Mouse (Mus musculus): ENCODE measurements around the gene Shroom4. TPM values are rescaled to one million over a fixed set of nuclear protein-coding genes. Genes with fewer than 3 reads are reported as not detected.
"Not testable (repeated sequence)": the region's sequence is repeated elsewhere in the genome, so short reads cannot be mapped to it uniquely, and the experiment has no call there.

The Shroom4 gene
- polyA plus RNA-seq, 1 experiment from 2014 or later, result 2.8 TPM

GRCm38 (mm10) chrX:6469251-6469650 is 69.6 kb downstream of the Shroom4 start:
- ATAC-seq (replicated peaks; ENCODE audit: low FRiP score); H3K9me3 ChIP-seq (ENCODE audit: control insufficient read depth, low read length); H3K9ac ChIP-seq (ENCODE audit: low read depth, low read length); H3K27me3 ChIP-seq (replicated peaks; ENCODE audit: control insufficient read depth, insufficient read depth, low read length); H3K27ac ChIP-seq (ENCODE audit: low read depth, low read length); H3K36me3 ChIP-seq (ENCODE audit: control insufficient read depth, insufficient read depth, low read length); DNase-seq (ENCODE audit: low spot score); H3K4me1 ChIP-seq (replicated peaks; ENCODE audit: control insufficient read depth, insufficient read depth, low read length); H3K4me3 ChIP-seq (ENCODE audit: low read depth, low read length); H3K4me2 ChIP-seq: not testable (repeated sequence)
- WGBS, result no CpG with 5 or more reads among the region's 1 CpGs

GRCm38 (mm10) chrX:6472563-6472962 is 72.9 kb downstream of the Shroom4 start:
- H3K36me3 ChIP-seq (ENCODE audit: control insufficient read depth, insufficient read depth, low read length); H3K4me1 ChIP-seq (replicated peaks; ENCODE audit: control insufficient read depth, insufficient read depth, low read length); ATAC-seq (replicated peaks; ENCODE audit: low FRiP score): not testable (repeated sequence)

GRCm38 (mm10) chrX:6475177-6475576 is 75.5 kb downstream of the Shroom4 start:
- Histone ChIP-seq H3K27me3 (replicated peaks; ENCODE audit: control insufficient read depth, insufficient read depth, low read length) (no peaks in the 10 kb centered on the region), H3K9me3 (ENCODE audit: control insufficient read depth, low read length) (no peaks in the 10 kb centered on the region), H3K9ac (ENCODE audit: low read depth, low read length) (no peak overlapping the region), H3K4me2 (no peak overlapping the region), H3K4me3 (ENCODE audit: low read depth, low read length) (no peak overlapping the region), H3K4me1 (replicated peaks; ENCODE audit: control insufficient read depth, insufficient read depth, low read length) (no peaks in the 10 kb centered on the region), H3K27ac (ENCODE audit: low read depth, low read length) (no peak overlapping the region), H3K36me3 (ENCODE audit: control insufficient read depth, insufficient read depth, low read length) (no peaks in the 10 kb centered on the region)
- ATAC-seq (replicated peaks; ENCODE audit: low FRiP score), result no peak
- 23% methylated on average over 1 of the region's 1 CpGs for WGBS
- no peak for DNase-seq (ENCODE audit: low spot score)

More at GRCm38 (mm10) chrX:6472563-6472962, 72.9 kb downstream of the Shroom4 start:
- H3K4me2 ChIP-seq; H3K9me3 ChIP-seq (ENCODE audit: control insufficient read depth, low read length); H3K27me3 ChIP-seq (replicated peaks; ENCODE audit: control insufficient read depth, insufficient read depth, low read length); H3K4me3 ChIP-seq (ENCODE audit: low read depth, low read length); H3K9ac ChIP-seq (ENCODE audit: low read depth, low read length); DNase-seq (ENCODE audit: low spot score); H3K27ac ChIP-seq (ENCODE audit: low read depth, low read length): not testable (repeated sequence)
- whole genome bisulfite sequencing, result no CpG with 5 or more reads among the region's 1 CpGs

- no peaks in the 10 kb centered on the region for H3K4me1 ChIP-seq (replicated peaks; ENCODE audit: control insufficient read depth, insufficient read depth, low read length)
- DNase-seq (ENCODE audit: low spot score) (no peak), ATAC-seq (replicated peaks; ENCODE audit: low FRiP score) (no peak)
- H3K4me3 ChIP-seq (ENCODE audit: low read depth, low read length), result no peak overlapping the region
- H3K27me3 ChIP-seq (replicated peaks; ENCODE audit: control insufficient read depth, insufficient read depth, low read length), result no peaks in the 10 kb centered on the region
- no peaks in the 10 kb centered on the region for H3K36me3 ChIP-seq (ENCODE audit: control insufficient read depth, insufficient read depth, low read length)
- H3K9ac ChIP-seq (ENCODE audit: low read depth, low read length), result no peak overlapping the region
- no peak overlapping the region for H3K27ac ChIP-seq (ENCODE audit: low read depth, low read length)
- 74% methylated on average over 4 of the region's 4 CpGs for WGBS
- no peaks in the 10 kb centered on the region for H3K9me3 ChIP-seq (ENCODE audit: control insufficient read depth, low read length)
- no peak overlapping the region for H3K4me2 ChIP-seq
Observed at GRCm38 (mm10) chrX:6482268-6482667, 82.6 kb downstream of the Shroom4 start.

GRCm38 (mm10) chrX:6483817-6484216 is 84.2 kb downstream of the Shroom4 start:
- no peak overlapping the region for H3K27ac ChIP-seq (ENCODE audit: low read depth, low read length)
- 50% methylated on average over 8 of the region's 8 CpGs for WGBS
- H3K4me3 ChIP-seq (ENCODE audit: low read depth, low read length), result no peak overlapping the region
- H3K9me3 ChIP-seq (ENCODE audit: control insufficient read depth, low read length), result no peaks in the 10 kb centered on the region
- no peaks in the 10 kb centered on the region for H3K27me3 ChIP-seq (replicated peaks; ENCODE audit: control insufficient read depth, insufficient read depth, low read length)
- H3K9ac ChIP-seq (ENCODE audit: low read depth, low read length), result no peak overlapping the region
- no peaks in the 10 kb centered on the region for H3K4me1 ChIP-seq (replicated peaks; ENCODE audit: control insufficient read depth, insufficient read depth, low read length)
- H3K36me3 ChIP-seq (ENCODE audit: control insufficient read depth, insufficient read depth, low read length), result no peaks in the 10 kb centered on the region
- H3K4me2 ChIP-seq, result no peak overlapping the region
- ATAC-seq (replicated peaks; ENCODE audit: low FRiP score) (no peak), DNase-seq (ENCODE audit: low spot score) (no peak)

- ATAC-seq (replicated peaks; ENCODE audit: low FRiP score) (no peak), DNase-seq (ENCODE audit: low spot score) (no peak)
- H3K36me3 ChIP-seq (ENCODE audit: control insufficient read depth, insufficient read depth, low read length), result no peaks in the 10 kb centered on the region
- no peaks in the 10 kb centered on the region for H3K9me3 ChIP-seq (ENCODE audit: control insufficient read depth, low read length)
- H3K27ac ChIP-seq (ENCODE audit: low read depth, low read length), result no peak overlapping the region
- H3K4me1 ChIP-seq (replicated peaks; ENCODE audit: control insufficient read depth, insufficient read depth, low read length), result no peaks in the 10 kb centered on the region
- no peak overlapping the region for H3K4me3 ChIP-seq (ENCODE audit: low read depth, low read length)
- 75% methylated on average over 4 of the region's 4 CpGs for WGBS
- H3K9ac ChIP-seq (ENCODE audit: low read depth, low read length), result no peak overlapping the region
- no peak overlapping the region for H3K4me2 ChIP-seq
- H3K27me3 ChIP-seq (replicated peaks; ENCODE audit: control insufficient read depth, insufficient read depth, low read length), result no peaks in the 10 kb centered on the region
Observed at GRCm38 (mm10) chrX:6490433-6490832, 90.8 kb downstream of the Shroom4 start.

GRCm38 (mm10) chrX:6495456-6495855 is 95.8 kb downstream of the Shroom4 start:
- no peak overlapping the region for H3K27ac ChIP-seq (ENCODE audit: low read depth, low read length)
- H3K4me2 ChIP-seq, result no peak overlapping the region
- no peaks in the 10 kb centered on the region for H3K27me3 ChIP-seq (replicated peaks; ENCODE audit: control insufficient read depth, insufficient read depth, low read length)
- no peak for ATAC-seq (replicated peaks; ENCODE audit: low FRiP score)
- H3K9me3 ChIP-seq (ENCODE audit: control insufficient read depth, low read length), result no peaks in the 10 kb centered on the region
- H3K4me3 ChIP-seq (ENCODE audit: low read depth, low read length), result no peak overlapping the region
- no peak for DNase-seq (ENCODE audit: low spot score)
- H3K4me1 ChIP-seq (replicated peaks; ENCODE audit: control insufficient read depth, insufficient read depth, low read length), result no peaks in the 10 kb centered on the region
- H3K9ac ChIP-seq (ENCODE audit: low read depth, low read length), result no peak overlapping the region
- H3K36me3 ChIP-seq (ENCODE audit: control insufficient read depth, insufficient read depth, low read length), result no peaks in the 10 kb centered on the region

- no peaks in the 10 kb centered on the region for H3K36me3 ChIP-seq (ENCODE audit: control insufficient read depth, insufficient read depth, low read length)
- DNase-seq (ENCODE audit: low spot score), result no peak
- no peak overlapping the region for H3K4me3 ChIP-seq (ENCODE audit: low read depth, low read length)
Observed at GRCm38 (mm10) chrX:6496374-6496773, 96.7 kb downstream of the Shroom4 start.

GRCm38 (mm10) chrX:6501850-6502249 is 102.2 kb downstream of the Shroom4 start:
- 73% methylated on average over 1 of the region's 1 CpGs for WGBS
- H3K27ac ChIP-seq (ENCODE audit: low read depth, low read length), result no peak overlapping the region
- no peaks in the 10 kb centered on the region for H3K27me3 ChIP-seq (replicated peaks; ENCODE audit: control insufficient read depth, insufficient read depth, low read length)
- H3K4me3 ChIP-seq (ENCODE audit: low read depth, low read length), result no peak overlapping the region
- DNase-seq (ENCODE audit: low spot score) (no peak), ATAC-seq (replicated peaks; ENCODE audit: low FRiP score) (no peak)
- H3K4me1 ChIP-seq (replicated peaks; ENCODE audit: control insufficient read depth, insufficient read depth, low read length), result no peaks in the 10 kb centered on the region
- H3K4me2 ChIP-seq, result no peak overlapping the region
- H3K9me3 ChIP-seq (ENCODE audit: control insufficient read depth, low read length), result no peaks in the 10 kb centered on the region
- H3K9ac ChIP-seq (ENCODE audit: low read depth, low read length), result no peak overlapping the region
- no peaks in the 10 kb centered on the region for H3K36me3 ChIP-seq (ENCODE audit: control insufficient read depth, insufficient read depth, low read length)

More at GRCm38 (mm10) chrX:6496374-6496773, 96.7 kb downstream of the Shroom4 start:
- H3K27ac ChIP-seq (ENCODE audit: low read depth, low read length), result no peak overlapping the region
- no peak overlapping the region for H3K9ac ChIP-seq (ENCODE audit: low read depth, low read length)
- H3K4me1 ChIP-seq (replicated peaks; ENCODE audit: control insufficient read depth, insufficient read depth, low read length), result no peaks in the 10 kb centered on the region
- H3K4me2 ChIP-seq, result no peak overlapping the region
- ATAC-seq (replicated peaks; ENCODE audit: low FRiP score), result no peak
- no peaks in the 10 kb centered on the region for H3K27me3 ChIP-seq (replicated peaks; ENCODE audit: control insufficient read depth, insufficient read depth, low read length)
- H3K9me3 ChIP-seq (ENCODE audit: control insufficient read depth, low read length), result no peaks in the 10 kb centered on the region
- WGBS, result 36% methylated on average over 2 of the region's 2 CpGs
